Mouse (Mus musculus): ENCODE data around the gene Rassf3.

- TF ChIP-seq CTCF (IDR thresholded peaks at IDR 0.05; ENCODE audit: low read depth, low read length) (0 out of 2 replicates have a peak, but pooled peaks have one; percentile 24), GATA1 (IDR thresholded peaks at IDR 0.05; ENCODE audit: borderline replicate concordance, low read length) (no peak), TAL1 (conservative IDR thresholded peaks at IDR 0.05; ENCODE audit: low read depth, low read length) (no peak), POLR2AphosphoS5 (IDR thresholded peaks at IDR 0.05; ENCODE audit: insufficient replicate concordance, low read depth, low read length) (no peak), GATA2 (IDR thresholded peaks at IDR 0.05; ENCODE audit: borderline replicate concordance, low read depth, low read length) (no peak)
Measured at GRCm38 (mm10) chr10:121370777-121371176, 105.4 kb downstream of the Rassf3 start.
